In genomic region chr5:3324116-3324515, GRCm38 (mm10) we compare ENCODE assay signal across 15 mouse cellular contexts.
"Had no signal": no experiment of that assay in that cellular context is flagged by ENCODE, and none has a peak within 500 bp of the region (broad histone marks: within the 10 kb centered on the region; RNA-seq: fewer than 3 reads in every experiment).

No protein-coding gene starts in this region.

- DNase-seq: retina, postnatal 1 day; right cerebral cortex, postnatal 14 days; right cerebral cortex, postnatal 25 days; right cerebral cortex, postnatal 4 days; spleen, adult 18-20 months; thymus, adult 18-20 months; thymus, adult 2 months; thymus, postnatal 14 days; thymus, postnatal 25 days; thymus, postnatal 36 days; thymus, postnatal 4 days had no signal

- H3K4me3 ChIP-seq: neural tube, embryonic 13.5 days; neural tube, embryonic 15.5 days; stomach, embryonic 15.5 days had no signal

- H3K4me2 ChIP-seq: neural tube, embryonic 13.5 days; neural tube, embryonic 15.5 days; stomach, embryonic 15.5 days had no signal

- H3K27me3 ChIP-seq: neural tube, embryonic 13.5 days; neural tube, embryonic 15.5 days; stomach, embryonic 15.5 days had no signal

- H3K36me3 ChIP-seq: neural tube, embryonic 13.5 days; neural tube, embryonic 15.5 days; stomach, embryonic 15.5 days had no signal

- H3K27ac ChIP-seq: neural tube, embryonic 13.5 days; neural tube, embryonic 15.5 days; stomach, embryonic 15.5 days; stomach, postnatal 0 days had no signal

- H3K4me1 ChIP-seq: neural tube, embryonic 13.5 days; neural tube, embryonic 15.5 days; stomach, embryonic 15.5 days had no signal

- H3K9me3 ChIP-seq: neural tube, embryonic 13.5 days; neural tube, embryonic 15.5 days; stomach, embryonic 15.5 days had no signal

- H3K9ac ChIP-seq: neural tube, embryonic 13.5 days; neural tube, embryonic 15.5 days; stomach, embryonic 15.5 days had no signal
